Mouse (Mus musculus) MEL (cell line): ENCODE measurements around the gene Pde3a. TPM values are rescaled to one million over a fixed set of nuclear protein-coding genes. Genes with fewer than 3 reads are reported as not detected.

Source experiments
- DNase-seq: peaks from one replicate; pipeline ENCODE4 v3.0.0; 2011; ENCODE audit warnings: low read depth, low spot score
- H3K27ac ChIP-seq: 2 replicates; pipeline ENCODE4 v1.5.1; 2012; ENCODE audit warnings: low read depth, mild to moderate bottlenecking, control low read depth, low read length, moderate library complexity; ENCODE audit not compliant: control insufficient read depth
- H3K27me3 ChIP-seq, 2 experiments: fragments of 150-350 bp in 1 of 2; sonication (generic) in 1 of 2; 2 replicates each; pipeline ENCODE4 v1.6.1; 2012; ENCODE audit warnings: low read length in 2 of 2, mild to moderate bottlenecking in 2 of 2, improper control_type of control experiment in 1 of 2, moderate library complexity in 1 of 2; ENCODE audit not compliant: insufficient read depth in 2 of 2, control insufficient read depth in 1 of 2
- H3K36me3 ChIP-seq, 2 experiments: 2 replicates each; pipeline ENCODE4 v1.6.1; 2012 to 2014; ENCODE audit warnings: low read length in 2 of 2, improper control_type of control experiment in 1 of 2, inconsistent platforms in 1 of 2, mild to moderate bottlenecking in 1 of 2; ENCODE audit not compliant: insufficient read depth in 2 of 2, control insufficient read depth in 1 of 2
- H3K4me1 ChIP-seq, 2 experiments: fragments of 150-350 bp in 1 of 2; sonication (generic) in 1 of 2; 2 replicates each; pipeline ENCODE4 v1.6.1; 2012; ENCODE audit warnings: low read length in 2 of 2, improper control_type of control experiment in 1 of 2, mild to moderate bottlenecking in 1 of 2; ENCODE audit not compliant: insufficient read depth in 2 of 2, control insufficient read depth in 1 of 2
- H3K4me3 ChIP-seq, 2 experiments: fragments of 150-350 bp in 1 of 2; sonication (generic) in 1 of 2; 2 replicates each; pipeline ENCODE4 v1.5.1; 2012; ENCODE audit warnings: low read depth in 2 of 2, low read length in 2 of 2, mild to moderate bottlenecking in 2 of 2, moderate library complexity in 2 of 2, control low read depth in 1 of 2, improper control_type of control experiment in 1 of 2; ENCODE audit not compliant: control insufficient read depth in 1 of 2, insufficient read depth in 1 of 2
- H3K79me2 ChIP-seq: 2 replicates; pipeline ENCODE4 v1.6.1; 2012; ENCODE audit warnings: mild to moderate bottlenecking, low read length, moderate library complexity; ENCODE audit not compliant: control insufficient read depth, poor library complexity, insufficient read depth
- H3K9ac ChIP-seq: 2 replicates; pipeline ENCODE4 v1.6.1; 2012; ENCODE audit warnings: low read depth, mild to moderate bottlenecking, control low read depth, low read length, moderate library complexity; ENCODE audit not compliant: control insufficient read depth, poor library complexity, severe bottlenecking
- H3K9me3 ChIP-seq: fragments of 150-350 bp; sonication (generic); replicated peaks from 2 replicates; pipeline ENCODE4 v1.6.1; 2012; ENCODE audit warnings: mild to moderate bottlenecking, low read length, improper control_type of control experiment, moderate library complexity; ENCODE audit not compliant: insufficient read depth
- BHLHE40 ChIP-seq: IDR thresholded peaks from 2 replicates; pipeline ENCODE4 v1.6.1; 2012; ENCODE audit warnings: low read depth, mild to moderate bottlenecking, inconsistent platforms, low read length, improper control_type of control experiment, borderline replicate concordance
- CHD1 ChIP-seq: IDR thresholded peaks from 2 replicates; pipeline ENCODE4 v1.6.1; 2012; ENCODE audit warnings: low read depth, mild to moderate bottlenecking, inconsistent platforms, low read length, improper control_type of control experiment
- EP300 ChIP-seq, 2 experiments: IDR thresholded peaks; 2 replicates each; pipeline ENCODE4 v1.6.1; 2011; ENCODE audit warnings: improper control_type of control experiment in 2 of 2, low read length in 2 of 2, low read depth in 1 of 2, mild to moderate bottlenecking in 1 of 2
- GABPA ChIP-seq: IDR thresholded peaks from 2 replicates; pipeline ENCODE4 v1.6.1; 2012; ENCODE audit warnings: low read depth, mild to moderate bottlenecking, inconsistent platforms, low read length, improper control_type of control experiment, moderate library complexity
- KAT2A ChIP-seq: conservative IDR thresholded peaks from 2 replicates; pipeline ENCODE4 v1.6.1; 2012; ENCODE audit warnings: low read depth, low read length, improper control_type of control experiment, inconsistent platforms
- MAFK ChIP-seq: IDR thresholded peaks from 2 replicates; pipeline ENCODE4 v1.6.1; 2011; ENCODE audit warnings: low read depth, mild to moderate bottlenecking, low read length, improper control_type of control experiment, borderline replicate concordance
- MAX ChIP-seq: IDR thresholded peaks from 2 replicates; pipeline ENCODE4 v1.6.1; 2011; ENCODE audit warnings: low read length, improper control_type of control experiment
- MAZ ChIP-seq: IDR thresholded peaks from 2 replicates; pipeline ENCODE4 v1.6.1; 2012; ENCODE audit warnings: low read depth, mild to moderate bottlenecking, inconsistent platforms, low read length, improper control_type of control experiment
- MXI1 ChIP-seq: IDR thresholded peaks from 2 replicates; pipeline ENCODE4 v1.6.1; 2011; ENCODE audit warnings: mild to moderate bottlenecking, low read depth, low read length, improper control_type of control experiment
- MYB ChIP-seq: IDR thresholded peaks from 2 replicates; pipeline ENCODE4 v1.6.1; 2011; ENCODE audit warnings: mild to moderate bottlenecking, low read depth, low read length, improper control_type of control experiment
- MYC ChIP-seq: IDR thresholded peaks from 2 replicates; pipeline ENCODE4 v1.6.1; 2011; ENCODE audit warnings: low read depth, mild to moderate bottlenecking, low read length, improper control_type of control experiment, moderate library complexity
- NELFE ChIP-seq: IDR thresholded peaks from 2 replicates; pipeline ENCODE4 v1.6.1; 2011; ENCODE audit warnings: low read depth, low read length, improper control_type of control experiment
- NRF1 ChIP-seq: IDR thresholded peaks from 2 replicates; pipeline ENCODE4 v1.6.1; 2014; ENCODE audit warnings: low read depth, mild to moderate bottlenecking, inconsistent platforms, low read length, improper control_type of control experiment, moderate library complexity; ENCODE audit not compliant: poor library complexity, insufficient read depth, severe bottlenecking
- POLR2AphosphoS2 ChIP-seq: IDR thresholded peaks from 2 replicates; pipeline ENCODE4 v1.6.1; 2011; ENCODE audit warnings: low read length, improper control_type of control experiment
- RAD21 ChIP-seq: IDR thresholded peaks from 2 replicates; pipeline ENCODE4 v1.6.1; 2011; ENCODE audit warnings: mild to moderate bottlenecking, low read depth, low read length, improper control_type of control experiment
- RCOR1 ChIP-seq: IDR thresholded peaks from 2 replicates; pipeline ENCODE4 v1.6.1; 2012; ENCODE audit warnings: low read depth, mild to moderate bottlenecking, inconsistent platforms, low read length, improper control_type of control experiment
- SMC3 ChIP-seq: IDR thresholded peaks from 2 replicates; pipeline ENCODE4 v1.6.1; 2011; ENCODE audit warnings: low read depth, low read length, improper control_type of control experiment
- TBP ChIP-seq: IDR thresholded peaks from 2 replicates; pipeline ENCODE4 v1.8.0; 2011; ENCODE audit warnings: low read depth, low read length, improper control_type of control experiment
- TCF12 ChIP-seq: IDR thresholded peaks from 2 replicates; pipeline ENCODE4 v1.6.1; 2014; ENCODE audit warnings: low read depth, mild to moderate bottlenecking, inconsistent platforms, low read length, improper control_type of control experiment, moderate library complexity
- USF1 ChIP-seq: IDR thresholded peaks from 2 replicates; pipeline ENCODE4 v1.6.1; 2014; ENCODE audit warnings: low read depth, mild to moderate bottlenecking, inconsistent platforms, low read length, improper control_type of control experiment, moderate library complexity
- ZNF384 ChIP-seq: IDR thresholded peaks from 2 replicates; pipeline ENCODE4 v1.6.1; 2012; ENCODE audit warnings: low read depth, mild to moderate bottlenecking, inconsistent platforms, low read length, improper control_type of control experiment
- polyA plus RNA-seq, 2 experiments: library from polyadenylated mRNA; stranded (reverse) in 1 of 2; unstranded in 1 of 2; fragments of >175 nt in 1 of 2; fragments of >200 nt in 1 of 2; gene quantifications; 2 replicates each; pipeline versions ENCODE4 v1.2.1 to v1.2.4; 2012; ENCODE audit warnings: low replicate concordance in 2 of 2, low read depth in 1 of 2; ENCODE audit not compliant: insufficient read length in 2 of 2, insufficient read depth in 1 of 2, missing spikeins in 1 of 2
- total RNA-seq: library from RNA; depleted of rRNA; stranded (reverse); fragments of 300-350 nt; gene quantifications from 2 replicates; pipeline ENCODE4 v1.2.3, GENCODE M21; 2012

Pde3a gene
- total and polyA plus RNA-seq, 3 experiments = not detected

DNA sequence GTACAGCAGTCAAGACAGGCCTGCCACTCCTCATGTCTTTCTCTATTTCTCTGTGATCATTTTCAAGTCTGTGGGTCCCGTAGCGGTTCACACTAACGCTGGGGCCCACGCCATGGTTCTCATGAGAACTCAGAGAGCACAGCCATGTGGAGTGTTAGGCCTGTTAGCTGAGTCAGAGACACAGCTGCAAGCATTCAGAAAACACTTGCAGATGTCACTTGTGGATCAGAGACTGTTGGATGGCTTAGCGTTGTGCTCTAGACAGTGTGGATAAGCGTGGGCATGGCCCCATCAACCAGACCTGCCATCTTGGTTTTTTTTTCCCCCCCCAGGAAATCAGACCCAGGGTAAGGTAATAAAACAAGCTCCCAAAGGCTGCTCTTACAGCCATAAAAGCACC lies 62.5 kb downstream of the Pde3a start:
- no peak overlapping the region for H3K9ac ChIP-seq
- no peaks in the 10 kb centered on the region for H3K4me1 ChIP-seq
- H3K79me2 ChIP-seq = no peaks in the 10 kb centered on the region
- no peaks in the 10 kb centered on the region for H3K27me3 ChIP-seq
- H3K9me3 ChIP-seq = no peaks in the 10 kb centered on the region
- H3K27ac ChIP-seq = no peak overlapping the region
- no peaks in the 10 kb centered on the region for H3K36me3 ChIP-seq
- TF ChIP-seq MAFK = no peak
- no peak for TF ChIP-seq BHLHE40
- no peak for TF ChIP-seq MYC
- no peak overlapping the region for H3K4me3 ChIP-seq
- no peak for DNase-seq

- H3K36me3 ChIP-seq = no peaks in the 10 kb centered on the region
- no peaks in the 10 kb centered on the region for H3K4me1 ChIP-seq
- H3K27ac ChIP-seq = no peak overlapping the region
- H3K9ac ChIP-seq = no peak overlapping the region
- TF ChIP-seq SMC3 (no peak), POLR2AphosphoS2 (no peak), USF1 (no peak), TCF12 (no peak), ZNF384 (no peak), NRF1 (no peak), MAZ (no peak), MAX (no peak), NELFE (no peak), KAT2A (no peak), RCOR1 (no peak), MYC (no peak), MXI1 (no peak), EP300 (IDR thresholded peaks at IDR 0.05; ENCODE audit: low read depth in 1 of 2, low read length in 2 of 2) (no peak), MYB (no peak), CHD1 (no peak), MAFK (no peak), GABPA (no peak), RAD21 (no peak), TBP (no peak)
- H3K9me3 ChIP-seq = no peaks in the 10 kb centered on the region
- no peak overlapping the region for H3K4me3 ChIP-seq
- DNase-seq = no peak
- no peaks in the 10 kb centered on the region for H3K79me2 ChIP-seq
- H3K27me3 ChIP-seq = no peaks in the 10 kb centered on the region
These were observed 64.0 kb downstream of the Pde3a start for GRCm38 (mm10) chr6:141313112-141313511.
